Comparison of ENCODE assay signal across 23 mouse cellular contexts in genomic region chr5:118638534-118639109, GRCm38 (mm10).
A peak's percentile ranks its signal among the peaks of the same experiment; 100 is the strongest.
DNase-seq lines count a peak whose midpoint lies in the region; ATAC-seq and TF ChIP-seq lines count a peak whose summit lies in the region.
"Had no signal": no experiment of that assay in that cellular context is flagged by ENCODE, and none has a peak within 500 bp of the region (broad histone marks: within the 10 kb centered on the region; RNA-seq: fewer than 3 reads in every experiment).

No protein-coding gene starts in this region.

- H3K36me3 ChIP-seq in liver, embryonic 13.5 days = peaks cover 3% of the 10 kb centered on the region; the same call in 1 of the 2 replicates
- H3K36me3 ChIP-seq in liver, embryonic 12.5 days = 0 out of 2 replicates have a peak, but pooled peaks cover 5% of the 10 kb centered on the region
- H3K36me3 ChIP-seq: hindbrain, embryonic 12.5 days; limb, embryonic 12.5 days; neural tube, embryonic 15.5 days had no signal

- peaks cover 81% of the 10 kb centered on the region for H3K4me1 ChIP-seq in liver, embryonic 13.5 days (replicated peaks)
- peaks cover 88% of the 10 kb centered on the region for H3K4me1 ChIP-seq in liver, embryonic 12.5 days
- H3K4me1 ChIP-seq in embryonic fibroblast, embryonic 13.5 days (ENCODE audit: control insufficient read depth, insufficient read depth, low read length) = peaks cover 31% of the 10 kb centered on the region

- H3K9me3 ChIP-seq in liver, embryonic 13.5 days (replicated peaks) = no peaks in the 10 kb centered on the region
- no peaks in the 10 kb centered on the region for H3K9me3 ChIP-seq in liver, embryonic 12.5 days (replicated peaks)
- H3K9me3 ChIP-seq: hindbrain, embryonic 12.5 days; limb, embryonic 12.5 days; neural tube, embryonic 15.5 days had no signal

- 59% methylated on average over 9 of the region's 9 CpGs for WGBS in liver, embryonic 13.5 days (ENCODE audit: insufficient replicate concordance)
- 55% methylated on average over 9 of the region's 9 CpGs for WGBS in liver, embryonic 12.5 days (ENCODE audit: insufficient replicate concordance)

- H3K27me3 ChIP-seq in liver, embryonic 13.5 days = no peaks in the 10 kb centered on the region
- H3K27me3 ChIP-seq in liver, embryonic 12.5 days (replicated peaks) = no peaks in the 10 kb centered on the region
- H3K27me3 ChIP-seq: hindbrain, embryonic 12.5 days; limb, embryonic 12.5 days; neural tube, embryonic 15.5 days; Patski had no signal

- H3K9ac ChIP-seq in liver, embryonic 13.5 days = no peak overlapping the region
- H3K9ac ChIP-seq in liver, embryonic 12.5 days = no peak overlapping the region
- H3K9ac ChIP-seq: forebrain, postnatal 0 days; hindbrain, embryonic 12.5 days; limb, embryonic 12.5 days; lung, embryonic 14.5 days; neural tube, embryonic 15.5 days had no signal

- ATAC-seq in liver, embryonic 13.5 days (ENCODE audit: low read depth) = 0 out of 2 replicates have a peak, but pooled peaks have one; percentile 32
- no peak for ATAC-seq in liver, embryonic 12.5 days
- ATAC-seq: forebrain, postnatal 0 days; intestine, postnatal 0 days; Patski had no signal

- DNase-seq in liver, embryonic 13.5 days = no peak
- DNase-seq in MN1 (ENCODE audit: low spot score) = peak; percentile 17
- DNase-seq in urinary bladder, postnatal 4 days (ENCODE audit: low spot score in 2 of 2) = no peak
- DNase-seq in lung, adult 18-20 months = no peak
- DNase-seq in left cerebral cortex, adult 8-10 months (ENCODE audit: low spot score in 2 of 2) = no peak
- DNase-seq: adrenal gland, postnatal 36 days; cerebellum, adult 18-20 months; cerebellum, postnatal 25 days; gastrocnemius, postnatal 36 days; heart, adult 2 months; kidney, postnatal 36 days; layer of hippocampus, postnatal 36 days had no signal

- no peak overlapping the region for H3K27ac ChIP-seq in liver, embryonic 13.5 days
- no peak overlapping the region for H3K27ac ChIP-seq in liver, embryonic 12.5 days
- peak overlapping the region; percentile 38; the same call in 1 of the 2 replicates for H3K27ac ChIP-seq in embryonic fibroblast, embryonic 13.5 days (ENCODE audit: insufficient read depth, low read length)
- H3K27ac ChIP-seq: heart, adult 2 months; hindbrain, embryonic 12.5 days; limb, embryonic 12.5 days; neural tube, embryonic 15.5 days had no signal

- H3K4me3 ChIP-seq in liver, embryonic 13.5 days (replicated peaks) = no peak overlapping the region
- no peak overlapping the region for H3K4me3 ChIP-seq in liver, embryonic 12.5 days
- H3K4me3 ChIP-seq in embryonic fibroblast, embryonic 13.5 days (ENCODE audit: insufficient read depth, low read length) = no peak overlapping the region
- H3K4me3 ChIP-seq: heart, adult 2 months; hindbrain, embryonic 12.5 days; limb, embryonic 12.5 days; neural tube, embryonic 15.5 days had no signal

- TF ChIP-seq POLR2A in embryonic fibroblast, embryonic 13.5 days (IDR thresholded peaks at IDR 0.05; ENCODE audit: low read depth, low read length) = no peak

- no peak for TF ChIP-seq CTCF in embryonic fibroblast, embryonic 13.5 days (IDR thresholded peaks at IDR 0.05; ENCODE audit: borderline replicate concordance, insufficient read depth, low read length)

- H3K4me2 ChIP-seq in liver, embryonic 13.5 days = no peak overlapping the region
- no peak overlapping the region for H3K4me2 ChIP-seq in liver, embryonic 12.5 days
- H3K4me2 ChIP-seq: hindbrain, embryonic 12.5 days; limb, embryonic 12.5 days; liver, embryonic 11.5 days; lung, embryonic 14.5 days; midbrain, embryonic 11.5 days; neural tube, embryonic 15.5 days had no signal
